Mouse (Mus musculus) ES-CJ7 (cell line): Measurements from ENCODE around the gene Klhl12.
"Not testable (repeated sequence)": the region's sequence is repeated elsewhere in the genome, so short reads cannot be mapped to it uniquely, and the experiment has no call there.

Source experiments
- DNase-seq: peaks from one replicate; pipeline ENCODE4 v3.0.0; 2011; ENCODE audit warnings: low read depth, low spot score

The Klhl12 gene

DNA sequence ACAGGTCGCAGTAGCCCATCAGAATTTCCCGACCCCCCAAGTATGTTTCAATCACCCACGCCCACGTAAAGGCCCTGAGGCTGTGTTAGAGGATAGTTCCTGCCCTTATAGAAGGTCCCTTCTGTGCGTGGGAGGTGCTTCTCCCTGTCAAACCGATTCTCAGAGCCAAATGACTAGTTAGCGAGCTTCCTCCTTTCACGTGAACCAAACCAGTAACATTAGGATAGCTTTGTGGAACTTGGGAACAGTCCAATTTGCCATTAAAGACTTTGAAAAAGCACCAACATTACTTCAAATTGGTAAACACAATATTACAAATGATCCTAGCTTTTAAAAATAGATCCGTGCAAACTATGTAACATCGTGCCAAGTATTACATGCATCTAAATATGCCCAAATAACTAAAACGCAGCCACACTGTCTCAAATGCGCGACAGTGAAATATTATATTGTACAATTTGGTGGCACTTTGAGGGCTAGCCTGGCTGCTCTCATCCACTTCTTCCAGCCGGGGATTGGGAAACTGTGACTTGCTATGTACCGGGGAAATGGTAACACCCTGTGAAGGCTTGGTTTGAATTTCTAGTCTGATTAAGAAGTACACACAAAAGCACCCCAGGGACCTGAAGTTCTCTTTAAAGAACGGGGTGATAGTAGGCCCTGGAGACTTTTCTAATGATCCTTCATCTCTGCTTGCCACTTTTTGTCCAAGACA lies 58.7 kb downstream of the Klhl12 start:
- no peak for DNase-seq

DNA sequence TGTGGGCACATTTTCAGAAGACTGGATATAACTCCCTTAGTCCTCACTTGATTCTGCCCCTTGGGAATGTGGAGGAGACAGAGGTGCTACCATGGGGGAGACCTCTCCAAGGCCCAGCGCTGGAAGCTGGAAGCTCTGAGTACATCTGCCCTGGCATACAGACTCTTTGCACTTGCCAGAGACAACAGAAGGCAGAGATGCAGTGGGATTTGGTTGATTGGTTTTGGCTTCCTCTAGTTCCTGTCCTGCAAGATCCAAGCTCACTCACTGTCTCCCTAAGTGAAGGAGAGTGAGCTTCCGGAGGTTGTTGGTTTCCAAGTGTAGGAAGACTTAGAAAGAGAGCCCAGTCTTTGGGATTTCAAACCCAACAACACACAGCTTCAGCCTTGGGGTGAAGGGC lies 60.6 kb downstream of the Klhl12 start:
- no peak for DNase-seq

DNA sequence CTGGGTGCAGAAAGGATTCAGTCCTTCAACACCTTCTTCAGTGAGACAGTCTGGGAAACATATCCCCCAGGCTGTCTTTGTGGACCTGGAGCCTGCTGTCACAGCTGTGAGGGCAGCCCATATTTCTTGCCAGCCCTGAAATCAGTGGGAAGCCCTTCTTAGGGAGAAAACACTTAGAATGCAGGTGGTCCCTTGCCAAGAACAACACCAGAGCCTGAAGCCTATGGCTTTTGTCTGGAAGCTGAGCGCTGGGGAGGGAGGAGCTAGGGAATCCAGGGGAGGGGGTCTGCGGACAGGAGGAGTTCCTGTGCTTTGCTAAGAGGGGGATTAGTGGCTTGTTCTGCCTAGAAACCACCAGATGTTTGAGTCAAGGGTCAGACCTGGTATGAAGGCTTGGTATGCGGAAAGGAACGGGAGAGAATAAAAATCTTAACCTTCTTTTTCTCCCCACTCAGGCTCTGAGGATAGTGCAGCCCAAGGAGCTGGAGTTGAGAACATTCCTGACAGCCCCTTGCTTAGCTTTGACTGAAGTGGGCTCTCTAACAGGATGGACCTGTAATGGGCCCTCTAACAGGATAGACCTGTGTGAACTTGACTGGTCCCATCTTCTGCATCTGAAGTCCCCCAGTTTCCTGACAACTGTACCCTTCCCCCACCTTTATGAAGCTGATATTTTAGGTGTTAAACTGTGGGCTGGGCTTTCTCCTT lies 61.3 kb downstream of the Klhl12 start:
- DNase-seq: no peak

DNA sequence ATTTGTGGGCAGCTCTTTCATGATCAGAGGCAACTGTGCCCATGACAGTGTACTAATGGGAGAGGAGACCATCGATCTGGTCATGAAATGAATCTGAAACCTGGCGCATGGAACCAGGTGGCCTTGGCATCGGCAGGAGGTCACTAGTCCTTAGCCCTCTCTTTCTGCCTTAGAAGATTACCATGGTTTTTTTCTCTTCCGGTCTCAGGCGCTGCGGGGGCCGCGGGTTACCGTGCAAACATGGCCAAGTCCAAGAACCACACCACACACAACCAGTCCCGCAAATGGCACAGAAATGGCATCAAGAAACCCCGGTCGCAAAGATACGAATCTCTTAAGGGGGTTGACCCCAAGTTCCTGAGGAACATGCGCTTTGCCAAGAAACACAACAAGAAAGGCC lies 62.5 kb downstream of the Klhl12 start:
- not testable (repeated sequence) for DNase-seq

DNA sequence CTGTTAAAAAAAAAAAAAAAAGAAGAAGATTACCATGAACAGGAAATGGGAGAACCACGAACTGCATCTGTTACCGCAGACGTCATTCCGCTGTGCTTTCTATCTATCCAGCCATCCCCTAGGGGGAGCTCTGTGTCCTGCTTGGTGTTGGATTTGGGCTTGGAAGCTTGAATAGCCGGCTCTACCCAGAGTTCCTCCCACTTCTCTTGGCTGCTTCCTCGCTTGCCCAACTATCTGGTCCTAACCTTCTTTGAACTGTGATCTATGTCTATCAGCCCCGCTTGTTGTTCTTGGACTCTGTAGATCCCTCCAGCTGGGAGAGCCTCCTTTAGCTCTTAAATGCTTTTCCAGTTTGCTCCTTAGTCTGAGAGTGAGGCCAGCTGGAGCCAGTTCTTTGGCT lies 63.3 kb downstream of the Klhl12 start:
- DNase-seq: peak; percentile 97

DNA sequence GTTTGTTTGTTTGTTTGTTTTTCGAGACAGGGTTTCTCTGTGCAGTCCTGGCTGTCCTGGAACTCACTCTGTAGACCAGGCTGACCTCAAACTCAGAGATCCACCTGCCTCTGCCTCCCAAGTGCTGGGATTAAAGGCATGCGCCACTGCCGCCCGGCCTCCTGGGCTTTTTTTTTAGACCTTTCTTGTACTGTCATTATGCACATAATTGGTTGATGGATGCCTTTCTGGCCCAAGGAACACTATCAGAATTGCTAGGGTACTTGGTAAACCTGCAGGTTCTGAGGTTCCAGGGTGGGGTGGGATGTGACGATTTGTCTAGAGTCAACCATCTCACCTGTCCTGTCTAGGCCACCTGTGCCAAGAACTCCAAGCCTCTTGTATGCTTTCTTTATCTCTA lies 63.9 kb downstream of the Klhl12 start:
- DNase-seq: not testable (repeated sequence)

DNA sequence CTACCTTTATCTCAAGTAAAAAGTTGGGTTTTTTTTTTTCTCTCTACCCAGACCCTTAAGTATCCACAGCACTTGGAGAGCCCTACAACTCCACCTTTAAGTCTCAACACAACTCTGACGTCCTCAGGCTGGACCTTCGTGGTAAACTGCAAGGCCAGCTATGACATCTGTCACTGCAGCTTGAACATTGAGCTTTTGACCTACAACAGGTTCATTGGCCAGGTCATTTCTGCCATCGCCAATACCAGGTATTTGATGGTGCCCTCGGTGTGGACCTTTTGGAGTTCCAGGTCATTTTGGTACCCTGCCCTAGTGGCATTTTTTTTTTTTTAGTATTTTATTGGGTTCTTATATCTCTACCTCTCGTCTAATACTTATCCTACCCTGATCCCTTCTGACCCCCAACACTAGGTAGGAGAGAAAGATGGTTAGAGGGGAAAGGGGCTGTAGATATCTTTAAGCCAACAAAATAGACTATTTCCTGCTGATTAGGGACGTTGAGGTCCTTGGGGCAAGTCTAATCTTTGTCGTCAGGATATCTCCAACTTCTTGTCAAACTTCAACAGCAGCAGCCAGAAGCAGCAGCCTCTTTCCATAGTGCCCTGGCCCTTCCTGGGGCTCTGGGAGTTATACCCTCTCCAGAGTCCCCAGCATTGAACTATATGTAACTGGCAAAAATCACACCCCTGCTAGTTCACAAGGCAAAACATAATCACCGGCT lies 64.8 kb downstream of the Klhl12 start:
- DNase-seq: no peak

DNA sequence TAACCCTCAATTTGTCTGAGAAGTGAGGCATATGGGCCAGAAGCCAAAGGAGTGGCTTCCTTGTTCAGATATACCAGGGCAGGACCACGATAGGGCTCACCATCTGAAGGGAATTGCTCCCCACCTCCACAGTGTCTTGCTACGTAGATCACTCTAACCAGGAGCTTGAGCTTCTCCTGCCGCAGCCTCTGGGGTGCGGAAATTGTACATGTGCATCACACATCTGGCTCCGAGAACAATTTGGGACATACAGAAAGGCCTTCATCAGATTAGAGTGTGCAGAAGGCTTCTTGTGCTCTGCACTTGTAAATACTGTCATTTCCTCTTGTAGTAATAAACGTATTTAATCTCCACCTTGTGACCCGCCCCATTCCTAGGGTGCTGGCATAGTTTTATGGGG lies 65.8 kb downstream of the Klhl12 start:
- DNase-seq: no peak

DNA sequence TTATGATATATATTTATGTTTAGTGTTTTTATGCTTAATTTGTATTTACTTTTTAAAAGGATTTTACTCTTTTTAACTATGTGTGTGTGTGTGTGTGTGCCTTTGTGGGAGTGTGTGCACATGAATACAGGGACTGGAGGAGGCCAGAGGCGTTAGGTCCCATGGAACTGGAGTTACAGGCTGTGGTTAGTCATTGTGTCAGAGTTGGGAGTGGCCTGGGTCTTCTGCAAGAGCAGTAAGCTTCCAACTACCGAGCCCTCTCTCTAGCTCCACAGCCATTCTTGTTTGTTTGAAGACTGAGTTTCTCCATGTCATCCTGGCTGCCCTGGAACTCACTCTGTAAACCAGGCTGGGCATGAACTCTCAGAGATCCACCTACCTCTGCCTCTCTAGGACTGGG lies 67.0 kb downstream of the Klhl12 start:
- DNase-seq: no peak

DNA sequence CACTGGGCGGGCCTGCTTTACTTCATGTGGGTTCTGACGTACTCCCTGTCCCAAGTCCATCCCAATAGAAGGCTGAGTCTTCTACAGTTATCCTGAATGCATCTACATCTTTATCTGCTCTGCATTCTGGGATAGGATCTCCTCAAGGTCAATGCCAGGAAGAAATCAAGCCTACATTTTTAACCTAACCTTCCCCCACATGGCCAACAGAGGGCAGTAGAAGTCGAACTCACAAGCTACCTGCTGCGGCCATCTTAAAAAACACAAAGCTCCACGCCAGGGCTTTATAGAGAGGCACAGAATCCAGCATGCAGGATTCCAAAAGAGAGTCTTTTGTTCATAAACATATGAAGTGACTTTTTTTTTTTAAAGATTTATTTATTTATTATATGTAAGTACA lies 69.1 kb downstream of the Klhl12 start:
- peak; percentile 92 for DNase-seq

DNA sequence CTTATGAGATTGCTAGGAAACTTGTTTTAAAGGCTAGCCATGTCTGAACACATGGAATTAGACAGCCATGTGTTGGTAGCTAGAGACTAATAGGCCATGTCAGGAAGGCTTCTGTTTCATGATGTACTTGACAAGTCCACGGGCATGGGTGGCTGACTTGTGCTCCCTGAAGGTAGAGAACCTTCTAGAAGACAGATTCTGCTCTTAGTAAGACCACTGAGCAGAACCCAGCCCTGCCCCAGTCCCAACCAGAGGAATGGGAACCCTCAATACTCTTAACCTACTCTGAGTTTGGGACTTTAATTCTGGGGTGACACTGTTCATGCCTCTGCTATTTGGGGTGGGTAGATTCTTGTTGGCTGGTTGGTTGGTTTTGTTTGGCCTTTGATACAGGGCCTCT lies 69.7 kb downstream of the Klhl12 start:
- DNase-seq: peak; percentile 14

DNA sequence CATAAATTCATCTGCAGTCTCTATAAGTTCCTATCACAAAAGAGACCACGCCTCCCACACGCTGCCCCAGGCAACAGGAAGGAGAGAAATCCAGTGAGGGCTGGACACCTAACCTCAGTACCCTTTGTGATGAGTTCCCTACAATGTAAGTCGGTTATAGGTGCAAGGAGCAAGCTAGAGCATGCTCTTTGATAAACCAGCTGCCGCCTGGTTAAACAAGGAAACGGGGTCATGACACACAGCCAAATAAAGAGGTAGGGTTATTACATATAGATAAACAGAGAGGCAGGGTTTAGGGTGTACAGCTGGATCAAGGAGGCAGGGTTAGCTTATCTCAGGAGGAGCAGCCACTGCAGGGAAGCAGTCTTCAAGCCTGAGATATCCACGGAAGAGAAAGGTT lies 71.4 kb downstream of the Klhl12 start:
- DNase-seq: no peak

DNA sequence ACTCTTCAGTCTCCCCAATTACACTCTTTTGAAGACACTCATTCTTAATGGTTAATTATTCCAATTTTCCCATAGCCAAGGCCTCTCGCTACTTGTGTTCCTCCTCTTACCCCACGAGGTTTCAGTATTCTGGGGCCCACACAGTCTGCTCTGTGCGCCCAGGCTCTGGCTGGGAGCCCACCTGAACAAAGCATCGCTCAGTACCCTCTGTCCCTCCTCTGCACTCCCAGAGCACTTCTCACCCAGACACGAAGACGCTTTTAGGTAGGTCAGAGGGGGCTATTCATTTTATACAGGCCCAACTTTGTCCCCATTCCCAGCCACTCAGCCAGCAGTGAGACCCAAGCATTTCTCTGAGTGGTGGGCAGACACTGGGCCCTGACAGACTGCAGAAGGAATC lies 75.3 kb downstream of the Klhl12 start:
- DNase-seq: no peak

DNA sequence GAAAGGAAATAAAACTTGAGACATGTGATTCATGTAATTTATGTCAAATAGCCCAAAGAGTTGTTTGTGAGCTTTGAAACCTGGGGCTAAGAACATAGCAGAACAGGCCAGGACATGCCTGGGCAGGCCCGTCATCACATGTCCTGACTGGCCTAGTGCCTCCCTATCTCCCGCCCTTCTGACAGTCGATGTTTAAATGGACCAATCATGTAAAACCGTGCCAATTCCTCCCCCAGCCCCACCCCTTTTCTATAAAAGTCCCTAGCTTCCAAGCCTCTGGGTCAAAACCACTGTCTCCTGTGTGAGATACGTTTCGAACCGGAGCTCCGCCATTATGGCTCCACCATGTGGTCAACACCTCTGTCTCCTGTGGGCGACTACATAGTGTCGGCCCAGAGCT lies 78.4 kb downstream of the Klhl12 start:
- peak; percentile 66 for DNase-seq

DNA sequence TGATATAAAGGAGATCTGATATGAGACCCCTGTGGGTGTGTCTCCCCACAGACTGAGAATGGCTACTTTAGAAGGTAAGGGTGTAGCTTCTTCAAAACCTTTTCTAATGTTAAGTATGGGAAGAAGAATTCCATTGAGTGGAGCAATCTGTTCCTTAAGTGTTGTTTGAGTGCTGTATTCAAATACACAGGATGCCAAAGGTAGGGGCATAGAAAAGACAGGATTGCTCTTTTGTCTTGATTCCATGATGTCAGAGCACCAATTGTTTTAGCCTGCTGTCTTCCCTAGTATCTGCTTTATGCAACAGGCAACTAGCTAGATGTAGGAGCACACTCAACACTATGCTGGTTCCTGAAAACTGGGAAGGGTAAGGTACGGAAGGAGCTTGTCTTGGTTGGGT lies 79.7 kb downstream of the Klhl12 start:
- DNase-seq: peak; percentile 98

DNA sequence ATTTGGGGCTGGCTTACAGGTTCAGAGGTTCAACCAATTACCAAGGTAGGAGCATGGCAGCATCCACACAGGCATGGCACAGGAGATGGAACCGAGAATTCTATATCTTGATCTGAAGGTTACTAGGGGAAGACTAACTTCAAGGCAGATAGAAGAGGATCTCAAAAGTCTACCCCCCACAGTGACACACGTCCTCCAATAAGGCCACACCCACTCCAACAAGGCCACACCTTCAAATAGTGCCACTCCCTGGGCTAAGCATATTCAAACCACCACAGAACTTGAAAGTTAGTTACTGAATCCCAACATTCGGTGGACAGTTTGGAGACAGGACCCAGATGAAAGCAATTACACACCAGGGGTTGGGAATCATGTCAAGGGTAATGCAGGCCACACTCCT lies 80.2 kb downstream of the Klhl12 start:
- DNase-seq: peak; percentile 84

DNA sequence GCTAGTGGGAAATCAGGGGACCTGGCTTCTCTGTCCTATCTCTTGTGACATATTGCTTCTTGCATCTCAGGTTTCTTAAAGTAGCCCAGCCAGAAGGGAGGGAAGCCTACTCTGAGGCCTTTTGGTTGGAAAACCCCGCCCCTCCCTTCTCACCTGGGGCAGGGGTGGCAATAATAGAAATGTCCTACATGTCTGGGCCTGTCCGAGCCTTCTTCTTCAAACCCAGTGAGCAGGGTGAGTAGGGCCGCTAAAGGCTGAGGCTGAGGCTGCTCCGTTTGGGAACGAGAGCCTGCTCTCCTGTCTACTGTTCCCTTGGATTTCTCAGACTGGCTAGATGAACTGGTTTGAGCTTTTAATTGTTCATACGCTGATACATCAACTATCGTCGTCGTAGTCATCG lies 85.3 kb downstream of the Klhl12 start:
- peak; percentile 23 for DNase-seq
